Mouse (Mus musculus) heart, embryonic 12.5 days (tissue): Measurements from ENCODE around the gene Kcnk2. TPM values are rescaled to one million over a fixed set of nuclear protein-coding genes. Genes with fewer than 3 reads are reported as not detected.

Experiments used
- ATAC-seq: fragments of 200-750 bp; cut with Nextera tagmentation; 2 replicates; pipeline ENCODE4 v1.8.0; 2017; ENCODE audit warnings: moderate TSS enrichment, moderate library complexity; ENCODE audit not compliant: insufficient number of reproducible peaks, low FRiP score
- H3K27ac ChIP-seq: fragments of 300-500 bp; sonication (generic); 2 replicates; pipeline ENCODE4 v1.5.1; 2016; ENCODE audit warnings: mild to moderate bottlenecking, moderate library complexity; ENCODE audit not compliant: poor library complexity, severe bottlenecking
- H3K27me3 ChIP-seq: fragments of 300-500 bp; sonication (generic); replicated peaks from 2 replicates; pipeline ENCODE4 v1.6.1; 2016; ENCODE audit warnings: mild to moderate bottlenecking, moderate library complexity
- H3K36me3 ChIP-seq: fragments of 300-500 bp; sonication (generic); 2 replicates; pipeline ENCODE4 v1.6.1; 2016; ENCODE audit warnings: mild to moderate bottlenecking, moderate library complexity
- H3K4me1 ChIP-seq: fragments of 300-500 bp; sonication (generic); replicated peaks from 2 replicates; pipeline ENCODE4 v1.6.1; 2016; ENCODE audit warnings: mild to moderate bottlenecking
- H3K4me2 ChIP-seq: fragments of 300-500 bp; sonication (generic); 2 replicates; pipeline ENCODE4 v1.6.1; 2016; ENCODE audit warnings: mild to moderate bottlenecking, moderate library complexity
- H3K4me3 ChIP-seq: fragments of 300-500 bp; sonication (generic); 2 replicates; pipeline ENCODE4 v1.5.1; 2016; ENCODE audit warnings: mild to moderate bottlenecking
- H3K9ac ChIP-seq: fragments of 300-500 bp; sonication (generic); 2 replicates; pipeline ENCODE4 v1.6.1; 2016; ENCODE audit warnings: mild to moderate bottlenecking, moderate library complexity
- H3K9me3 ChIP-seq: fragments of 300-500 bp; sonication (generic); replicated peaks from 2 replicates; pipeline ENCODE4 v1.6.1; 2016; ENCODE audit warnings: mild to moderate bottlenecking, moderate library complexity
- WGBS: fragments of 180-500 bp; shearing (Covaris S2); methylation state at CpG from one replicate; pipeline ENCODE4 v1.1.7; 2016; 5-methylcytosine and 5-hydroxymethylcytosine counted together
- microRNA-seq: library from miRNA; unstranded; fragments of <30 nt; microRNA quantifications from one replicate; pipeline ENCODE4, GENCODE M21; 2017
- polyA plus RNA-seq: library from polyadenylated mRNA; unstranded; fragments of >200 nt; fragmentation: Nextera tagmentation; extraction: Ambion mirVana; gene quantifications from 2 replicates; pipeline ENCODE4 v1.2.1, GENCODE M21; 2016

Gene Kcnk2
- polyA plus RNA-seq, 1 experiment from 2014 or later: 0.45 TPM

- 65% methylated on average over 4 of the region's 4 CpGs for WGBS
- no peak for ATAC-seq
- Histone ChIP-seq H3K9ac (no peak overlapping the region), H3K27me3 (no peaks in the 10 kb centered on the region), H3K9me3 (no peaks in the 10 kb centered on the region), H3K4me3 (no peak overlapping the region), H3K4me1 (no peaks in the 10 kb centered on the region), H3K4me2 (no peak overlapping the region), H3K36me3 (no peaks in the 10 kb centered on the region), H3K27ac (no peak overlapping the region)
These were observed 230.9 kb downstream of the Kcnk2 start for GRCm38 (mm10) chr1:189171138-189171537.

- ATAC-seq: no peak
- Histone ChIP-seq H3K4me2 (no peak overlapping the region), H3K4me3 (no peak overlapping the region), H3K9me3 (no peaks in the 10 kb centered on the region), H3K9ac (no peak overlapping the region), H3K27me3 (no peaks in the 10 kb centered on the region), H3K4me1 (peaks cover 12% of the 10 kb centered on the region), H3K27ac (no peak overlapping the region), H3K36me3 (no peaks in the 10 kb centered on the region)
- WGBS: 84% methylated on average over 6 of the region's 6 CpGs
These were observed 236.3 kb downstream of the Kcnk2 start for GRCm38 (mm10) chr1:189165756-189166155.

- no peak overlapping the region for H3K9ac ChIP-seq
- no peak overlapping the region for H3K4me2 ChIP-seq
- peaks cover 12% of the 10 kb centered on the region for H3K4me1 ChIP-seq
- WGBS: 41% methylated on average over 6 of the region's 6 CpGs
- peak; percentile 55; the same call in 1 of the 2 replicates for ATAC-seq
- no peaks in the 10 kb centered on the region for H3K27me3 ChIP-seq
- no peak overlapping the region for H3K4me3 ChIP-seq
- no peaks in the 10 kb centered on the region for H3K36me3 ChIP-seq
- no peaks in the 10 kb centered on the region for H3K9me3 ChIP-seq
- no peak overlapping the region for H3K27ac ChIP-seq
These were observed 236.9 kb downstream of the Kcnk2 start for GRCm38 (mm10) chr1:189165141-189165540.

GRCm38 (mm10) chr1:189164721-189165120 is 237.4 kb downstream of the Kcnk2 start:
- no peak overlapping the region for H3K4me2 ChIP-seq
- ATAC-seq: no peak
- no peak overlapping the region for H3K27ac ChIP-seq
- H3K27me3 ChIP-seq: no peaks in the 10 kb centered on the region
- H3K36me3 ChIP-seq: no peaks in the 10 kb centered on the region
- peaks cover 12% of the 10 kb centered on the region for H3K4me1 ChIP-seq
- whole genome bisulfite sequencing: 83% methylated on average over 4 of the region's 4 CpGs
- H3K4me3 ChIP-seq: no peak overlapping the region
- no peak overlapping the region for H3K9ac ChIP-seq
- H3K9me3 ChIP-seq: no peaks in the 10 kb centered on the region

GRCm38 (mm10) chr1:189164241-189164640 is 237.8 kb downstream of the Kcnk2 start:
- WGBS: 91% methylated on average over 2 of the region's 2 CpGs
- Histone ChIP-seq H3K27me3 (no peaks in the 10 kb centered on the region), H3K4me3 (no peak overlapping the region), H3K36me3 (no peaks in the 10 kb centered on the region), H3K9ac (no peak overlapping the region), H3K27ac (no peak overlapping the region), H3K9me3 (no peaks in the 10 kb centered on the region), H3K4me1 (peaks cover 12% of the 10 kb centered on the region), H3K4me2 (no peak overlapping the region)
- no peak for ATAC-seq

Small RNAs within 50 kb of the gene (microRNA-seq; reads per million reads assigned to microRNA genes)
- not detected for gene Gm24092
